Mouse (Mus musculus) C2C12 (cell line): ENCODE measurements around the gene Slc4a8.

Experiments
- CEBPB ChIP-seq: IDR thresholded peaks from one replicate; pipeline ENCODE4 v1.6.1; 2011; ENCODE audit warnings: low read depth, mild to moderate bottlenecking, control low read depth, moderate library complexity
- CTCF ChIP-seq: IDR thresholded peaks from one replicate; pipeline ENCODE4 v1.5.1; 2011; ENCODE audit not compliant: control insufficient read depth, insufficient read depth, insufficient read length
- FOSL1 ChIP-seq: IDR thresholded peaks from one replicate; pipeline ENCODE4 v1.8.0; 2011; ENCODE audit warnings: mild to moderate bottlenecking, low read length; ENCODE audit not compliant: poor library complexity, insufficient read depth, severe bottlenecking
- MAX ChIP-seq: IDR thresholded peaks from one replicate; pipeline ENCODE4 v1.6.1; 2011; ENCODE audit warnings: mild to moderate bottlenecking, control low read depth
- MYOD1 ChIP-seq: IDR thresholded peaks from one replicate; pipeline ENCODE4 v1.6.1; 2011; ENCODE audit warnings: low read depth; ENCODE audit not compliant: control insufficient read depth, insufficient read length
- MYOG ChIP-seq: IDR thresholded peaks from one replicate; pipeline ENCODE4 v1.6.1; 2011; ENCODE audit not compliant: control insufficient read depth, insufficient read length; ENCODE audit errors: extremely low read depth
- USF1 ChIP-seq: IDR thresholded peaks from one replicate; pipeline ENCODE4 v1.6.1; 2011; ENCODE audit warnings: low read depth, mild to moderate bottlenecking, control low read depth, moderate library complexity

DNA sequence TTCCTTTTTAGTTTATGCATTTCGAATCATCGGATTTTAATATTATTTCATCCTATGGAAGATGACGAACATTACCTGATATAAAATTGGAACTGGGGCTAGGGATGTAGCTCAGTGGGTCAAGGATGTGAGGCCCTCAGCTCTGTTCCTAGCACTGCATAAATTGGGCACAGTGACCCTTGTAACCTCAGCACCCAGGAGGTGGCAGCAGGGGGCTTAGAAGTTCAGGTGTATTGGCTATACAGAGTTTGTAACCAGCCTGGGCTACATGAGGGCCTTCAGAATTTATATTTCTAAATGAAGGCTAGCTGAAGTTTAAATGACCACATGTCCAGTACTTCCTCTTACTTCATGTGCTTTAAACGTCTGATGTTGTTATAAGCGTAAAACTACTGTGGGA, 40.1 kb upstream of the Slc4a8 start:
- TF ChIP-seq USF1 (no peak), CTCF (no peak), CEBPB (no peak), MAX (no peak), MYOG (no peak), MYOD1 (no peak), FOSL1 (no peak)
